9 mouse cellular contexts compared by ENCODE assay signal in the genomic region with DNA sequence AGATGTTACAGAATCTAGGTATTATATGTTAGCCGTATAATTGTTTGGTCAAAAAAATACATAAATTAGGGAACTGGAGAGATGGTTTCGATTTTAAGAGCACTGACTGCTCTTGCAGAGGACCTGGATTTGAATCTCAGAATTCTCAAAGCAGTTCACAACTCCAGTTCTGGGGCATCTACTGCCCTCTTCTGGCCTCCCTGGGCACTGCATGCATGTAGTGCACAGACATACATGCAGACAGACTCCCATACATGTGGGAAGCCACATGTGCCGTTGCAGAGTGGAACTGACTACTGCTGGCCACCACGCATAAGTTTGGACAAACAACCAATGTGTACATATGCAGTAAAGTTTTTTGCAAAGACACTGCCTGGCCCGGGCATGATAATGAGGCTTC.
A peak's percentile ranks its signal among the peaks of the same experiment; 100 is the strongest.
DNase-seq lines count a peak whose midpoint lies in the region; ATAC-seq and TF ChIP-seq lines count a peak whose summit lies in the region.
"Had no signal": no experiment of that assay in that cellular context is flagged by ENCODE, and none has a peak within 500 bp of the region (broad histone marks: within the 10 kb centered on the region; RNA-seq: fewer than 3 reads in every experiment).

No protein-coding gene starts in this region.

- H3K9me3 ChIP-seq in ES-Bruce4 (replicated peaks; ENCODE audit: control insufficient read depth, insufficient read depth, low read length, poor library complexity, severe bottlenecking): no peaks in the 10 kb centered on the region; the same call in 1 of the 2 replicates
- H3K9me3 ChIP-seq in limb, embryonic 11.5 days (ENCODE audit: control insufficient read depth, low read length): no peaks in the 10 kb centered on the region; the same call in 1 of the 2 replicates

- DNase-seq in cerebellum, adult 8-10 months: peak; percentile 10
- DNase-seq in cerebellum, adult 11-12 months: no peak
- no peak for DNase-seq in layer of hippocampus, adult 2 months (ENCODE audit: low spot score in 2 of 2)
- no peak for DNase-seq in layer of hippocampus, postnatal 14 days (ENCODE audit: low spot score in 2 of 2)
- peak; percentile 26 for DNase-seq in limb, embryonic 11.5 days (ENCODE audit: low spot score)
- DNase-seq in left cerebral cortex, adult 8-10 months (ENCODE audit: low spot score in 2 of 2): no peak
- no peak for DNase-seq in embryo, embryonic 10 days (ENCODE audit: low spot score)

- no peak for TF ChIP-seq POLR2A in ES-Bruce4 (IDR thresholded peaks at IDR 0.05; ENCODE audit: insufficient read depth, low read length)

- H3K4me2 ChIP-seq in limb, embryonic 11.5 days (ENCODE audit: low read depth, severe bottlenecking): no peak overlapping the region
- H3K4me2 ChIP-seq: neural tube, embryonic 12.5 days had no signal

- no peak for TF ChIP-seq EP300 in ES-Bruce4 (IDR thresholded peaks at IDR 0.05; ENCODE audit: insufficient read depth, low read depth, low read length)

- TF ChIP-seq CTCF in layer of hippocampus, adult 2 months (conservative IDR thresholded peaks at IDR 0.05): peak; percentile 63
- TF ChIP-seq CTCF in ES-Bruce4 (IDR thresholded peaks at IDR 0.05; ENCODE audit: low read depth, low read length): peak; percentile 44

- no peak for ATAC-seq in limb, embryonic 11.5 days (ENCODE audit: insufficient number of reproducible peaks, low FRiP score, low TSS enrichment, low read depth)

- no peak overlapping the region for H3K9ac ChIP-seq in ES-Bruce4 (ENCODE audit: low read depth, poor library complexity, severe bottlenecking)
- no peak overlapping the region for H3K9ac ChIP-seq in limb, embryonic 11.5 days (ENCODE audit: low read length)
- H3K9ac ChIP-seq: neural tube, embryonic 12.5 days had no signal

- no peaks in the 10 kb centered on the region for H3K36me3 ChIP-seq in ES-Bruce4 (ENCODE audit: control insufficient read depth, insufficient read depth, low read length, poor library complexity, severe bottlenecking)
- H3K36me3 ChIP-seq in limb, embryonic 11.5 days (ENCODE audit: control insufficient read depth, insufficient read depth, low read length): no peaks in the 10 kb centered on the region
- H3K36me3 ChIP-seq: neural tube, embryonic 12.5 days had no signal

- H3K4me1 ChIP-seq in ES-Bruce4 (ENCODE audit: control insufficient read depth, insufficient read depth, low read length): peaks cover 2% of the 10 kb centered on the region
- no peaks in the 10 kb centered on the region for H3K4me1 ChIP-seq in limb, embryonic 11.5 days (ENCODE audit: control insufficient read depth, insufficient read depth, low read length)
- H3K4me1 ChIP-seq: neural tube, embryonic 12.5 days had no signal

- H3K27ac ChIP-seq in layer of hippocampus, adult 2 months: no peak overlapping the region
- H3K27ac ChIP-seq in ES-Bruce4 (ENCODE audit: insufficient read depth, low read length): no peak overlapping the region
- H3K27ac ChIP-seq in limb, embryonic 11.5 days (replicated peaks; ENCODE audit: low read depth, low read length): no peak overlapping the region
- H3K27ac ChIP-seq: neural tube, embryonic 12.5 days had no signal

- WGBS in limb, embryonic 11.5 days: 84% methylated on average over 5 of the region's 5 CpGs

- no peak overlapping the region for H3K4me3 ChIP-seq in layer of hippocampus, adult 2 months
- H3K4me3 ChIP-seq in ES-Bruce4 (ENCODE audit: low read depth, low read length): no peak overlapping the region
- H3K4me3 ChIP-seq in limb, embryonic 11.5 days (ENCODE audit: low read depth, low read length): no peak overlapping the region
- H3K4me3 ChIP-seq: neural tube, embryonic 12.5 days had no signal

- H3K27me3 ChIP-seq in ES-Bruce4 (ENCODE audit: control insufficient read depth, insufficient read depth, low read length, poor library complexity, severe bottlenecking): no peaks in the 10 kb centered on the region
- H3K27me3 ChIP-seq in limb, embryonic 11.5 days (ENCODE audit: control insufficient read depth, insufficient read depth, low read length): no peaks in the 10 kb centered on the region
- H3K27me3 ChIP-seq: neural tube, embryonic 12.5 days had no signal

Comparison
In these comparisons a context has a peak if more than half of its experiments do, and no peak if none do; other contexts are left out.
1. DNase-seq: peak in cerebellum, adult 8-10 months (single experiment) and limb, embryonic 11.5 days (single experiment); none in cerebellum, adult 11-12 months (single experiment), layer of hippocampus, adult 2 months (0 of 2), layer of hippocampus, postnatal 14 days (0 of 2), left cerebral cortex, adult 8-10 months (0 of 2) and embryo, embryonic 10 days (single experiment).